Mouse (Mus musculus): ENCODE data around the gene Hist1h1a.

Gene Hist1h1a

GRCm38 (mm10) chr13:23743963-23744362, 19.5 kb upstream of the Hist1h1a start:
- no peak for DNase-seq (ENCODE audit: extremely low spot score, low spot score)

- DNase-seq (ENCODE audit: extremely low spot score, low spot score): no peak
Measured at GRCm38 (mm10) chr13:23744421-23745380, 18.8 kb upstream of the Hist1h1a start.

DNA sequence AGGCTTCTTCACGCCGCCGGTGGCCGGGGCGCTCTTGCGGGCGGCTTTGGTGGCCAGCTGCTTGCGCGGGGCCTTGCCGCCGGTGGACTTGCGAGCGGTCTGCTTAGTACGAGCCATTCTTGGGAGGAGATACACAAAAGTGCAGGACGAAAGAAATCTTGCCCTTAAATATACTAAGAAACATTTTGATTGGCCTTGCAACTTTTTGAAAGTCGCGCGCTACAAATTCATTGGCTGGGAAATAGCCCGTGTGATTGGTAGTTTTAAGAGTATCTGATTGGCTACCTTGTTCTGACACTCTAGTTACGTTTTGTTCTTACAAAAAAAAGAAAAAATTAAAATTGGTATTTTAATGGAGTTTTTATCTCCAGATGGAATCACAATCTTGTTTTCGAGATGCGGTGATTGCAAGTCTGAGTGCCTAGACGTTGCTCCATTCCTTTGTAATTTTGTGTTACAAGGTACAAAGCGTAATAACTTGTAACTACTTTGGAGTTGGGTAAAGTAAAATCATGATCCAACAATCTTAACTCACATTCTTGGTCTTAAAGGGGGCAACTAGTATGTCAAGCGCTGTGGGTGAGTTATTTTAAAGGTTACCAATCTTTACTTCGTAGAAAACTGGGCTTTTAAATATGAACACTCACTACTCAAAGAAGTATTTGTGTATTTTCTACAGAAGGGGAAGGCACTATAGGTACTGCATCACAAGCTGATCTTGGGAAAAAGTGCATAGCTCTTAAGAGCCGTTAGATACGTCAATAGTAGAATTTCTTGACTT, 17.9 kb upstream of the Hist1h1a start, which contains the start of gene Hist1h3c:
Hist1h3c (minus strand) TSS at position 222 of the 781 bp plus-strand sequence.
- DNase-seq (ENCODE audit: extremely low spot score, low spot score): peak; percentile 78

DNA sequence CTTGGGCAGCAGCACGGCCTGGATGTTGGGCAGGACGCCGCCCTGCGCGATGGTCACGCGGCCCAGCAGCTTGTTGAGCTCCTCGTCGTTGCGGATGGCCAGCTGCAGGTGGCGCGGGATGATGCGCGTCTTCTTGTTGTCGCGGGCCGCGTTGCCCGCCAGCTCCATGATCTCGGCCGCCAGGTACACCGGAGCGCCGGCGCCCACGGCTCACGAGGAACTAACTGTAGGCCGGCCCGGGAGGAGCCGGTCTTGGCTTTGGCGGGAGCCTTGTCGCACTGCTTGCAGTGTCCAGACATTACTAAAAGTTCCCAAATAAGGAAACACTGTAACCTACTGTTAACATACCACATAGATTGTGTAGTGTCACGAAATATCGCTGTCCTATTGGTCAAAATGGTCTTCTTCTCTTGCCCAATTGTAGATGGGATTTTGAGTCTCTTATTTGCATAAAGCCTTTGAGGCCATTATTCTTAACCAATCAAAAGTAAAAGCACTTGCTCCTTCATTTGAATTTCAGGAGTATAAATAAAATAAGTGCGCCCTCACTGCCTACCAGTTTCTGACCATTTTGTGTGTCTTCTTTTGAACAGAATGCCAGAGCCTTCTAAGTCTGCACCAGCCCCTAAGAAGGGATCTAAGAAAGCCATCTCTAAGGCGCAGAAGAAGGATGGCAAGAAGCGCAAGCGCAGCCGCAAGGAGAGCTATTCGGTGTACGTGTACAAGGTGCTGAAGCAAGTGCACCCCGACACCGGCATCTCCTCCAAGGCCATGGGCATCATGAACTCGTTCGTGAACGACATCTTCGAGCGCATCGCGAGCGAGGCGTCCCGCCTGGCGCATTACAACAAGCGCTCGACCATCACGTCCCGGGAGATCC, 17.0 kb upstream of the Hist1h1a start, which contains the start of gene Hist1h2bb:
Hist1h2bb (plus strand) TSS at position 534 of the 880 bp plus-strand sequence.
- peak; percentile 84 for DNase-seq (ENCODE audit: extremely low spot score, low spot score)

GRCm38 (mm10) chr13:23747081-23747891, 16.2 kb upstream of the Hist1h1a start:
- DNase-seq (ENCODE audit: extremely low spot score, low spot score): peak; percentile 39

- DNase-seq (ENCODE audit: extremely low spot score, low spot score): peak; percentile 52
Measured at GRCm38 (mm10) chr13:23747892-23748288, 15.6 kb upstream of the Hist1h1a start.

GRCm38 (mm10) chr13:23749563-23750121, 13.8 kb upstream of the Hist1h1a start:
- no peak for DNase-seq (ENCODE audit: extremely low spot score, low spot score)

DNA sequence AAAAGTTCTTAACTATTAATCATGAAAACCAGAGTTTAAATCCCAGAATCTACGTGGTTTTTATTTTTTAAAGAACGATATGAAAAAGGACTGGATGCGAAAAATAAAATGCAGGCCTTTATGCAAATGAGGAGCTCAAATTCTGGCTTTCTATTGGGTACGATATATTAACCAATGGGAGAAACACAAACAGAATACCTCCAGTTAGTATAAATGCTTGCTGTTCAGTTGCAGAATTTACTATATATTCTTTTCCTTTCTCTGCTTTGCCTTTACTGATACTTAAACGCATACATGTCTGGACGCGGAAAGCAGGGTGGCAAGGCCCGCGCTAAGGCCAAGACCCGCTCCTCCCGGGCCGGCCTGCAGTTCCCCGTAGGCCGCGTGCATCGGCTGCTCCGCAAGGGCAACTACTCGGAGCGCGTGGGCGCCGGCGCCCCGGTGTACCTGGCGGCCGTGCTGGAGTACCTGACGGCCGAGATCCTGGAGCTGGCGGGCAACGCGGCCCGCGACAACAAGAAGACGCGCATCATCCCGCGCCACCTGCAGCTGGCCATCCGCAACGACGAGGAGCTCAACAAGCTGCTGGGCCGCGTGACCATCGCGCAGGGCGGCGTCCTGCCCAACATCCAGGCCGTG, 12.5 kb upstream of the Hist1h1a start, which contains the start of gene Hist1h2ab:
Hist1h2ab (plus strand) TSS at position 288 of the 639 bp plus-strand sequence.
- DNase-seq (ENCODE audit: extremely low spot score, low spot score): peak; percentile 81

DNA sequence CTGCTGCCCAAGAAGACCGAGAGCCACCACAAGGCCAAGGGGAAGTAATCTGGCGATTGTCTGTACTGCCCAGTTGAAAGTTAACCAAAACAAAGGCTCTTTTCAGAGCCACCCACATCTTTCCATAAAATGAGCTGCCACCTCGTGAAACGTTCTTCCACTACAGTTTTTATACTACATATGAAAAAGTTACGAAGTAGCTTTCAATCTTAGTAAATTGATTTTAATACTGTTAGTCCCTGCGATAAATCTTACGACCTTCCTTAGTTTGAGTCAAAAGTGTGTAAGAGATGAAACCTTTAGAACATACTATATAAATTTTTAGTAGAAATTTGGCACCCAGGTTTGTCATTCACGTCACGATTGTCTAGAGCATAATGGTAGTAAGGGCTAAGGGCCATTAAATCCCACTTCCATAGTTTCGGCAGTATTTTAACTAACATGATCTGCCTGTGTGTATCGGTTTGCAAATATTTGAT, 11.9 kb upstream of the Hist1h1a start:
- DNase-seq (ENCODE audit: extremely low spot score, low spot score): no peak

GRCm38 (mm10) chr13:23752067-23752741, 11.3 kb upstream of the Hist1h1a start, which contains the start of gene Hist1h3b:
Gene Hist1h3b (plus strand): TSS chr13:23752267.
- DNase-seq (ENCODE audit: extremely low spot score, low spot score): peak; percentile 87

GRCm38 (mm10) chr13:23752742-23753172, 10.7 kb upstream of the Hist1h1a start:
- DNase-seq (ENCODE audit: extremely low spot score, low spot score): no peak

DNA sequence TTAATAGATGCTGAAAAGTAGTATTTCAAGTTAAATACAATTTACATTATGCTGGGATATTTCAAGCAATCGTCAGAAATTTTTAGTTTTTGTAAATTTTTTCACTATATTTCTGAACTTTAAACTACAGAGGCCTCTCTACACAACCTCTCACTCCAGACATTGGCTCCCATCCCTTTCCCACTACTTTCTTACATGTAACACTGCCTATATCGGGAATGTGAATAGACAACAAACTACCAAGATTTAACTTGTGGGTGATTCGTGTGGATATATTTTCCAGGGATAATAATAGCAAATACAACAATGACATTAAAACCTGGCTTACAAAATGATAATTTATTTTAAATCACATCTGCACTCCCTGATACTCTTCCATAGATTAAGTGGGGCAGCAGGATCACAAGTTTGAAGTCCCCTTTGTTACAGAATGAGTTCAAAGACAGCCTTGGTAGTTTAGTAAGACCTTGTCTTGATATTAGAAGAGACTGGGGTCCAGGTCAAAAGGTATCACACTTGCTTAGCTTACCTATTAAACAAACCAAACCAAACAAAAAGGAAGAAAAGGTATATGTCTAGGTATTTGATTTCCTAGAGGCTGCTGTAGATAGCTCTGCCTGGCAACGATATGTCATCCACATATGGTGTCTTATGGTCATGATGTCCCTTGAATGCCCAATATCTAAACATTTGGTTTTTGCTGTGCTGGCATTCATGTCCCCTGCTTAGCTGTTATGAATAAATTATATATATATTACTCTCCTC, 10.0 kb upstream of the Hist1h1a start:
- no peak for DNase-seq (ENCODE audit: extremely low spot score, low spot score)

DNA sequence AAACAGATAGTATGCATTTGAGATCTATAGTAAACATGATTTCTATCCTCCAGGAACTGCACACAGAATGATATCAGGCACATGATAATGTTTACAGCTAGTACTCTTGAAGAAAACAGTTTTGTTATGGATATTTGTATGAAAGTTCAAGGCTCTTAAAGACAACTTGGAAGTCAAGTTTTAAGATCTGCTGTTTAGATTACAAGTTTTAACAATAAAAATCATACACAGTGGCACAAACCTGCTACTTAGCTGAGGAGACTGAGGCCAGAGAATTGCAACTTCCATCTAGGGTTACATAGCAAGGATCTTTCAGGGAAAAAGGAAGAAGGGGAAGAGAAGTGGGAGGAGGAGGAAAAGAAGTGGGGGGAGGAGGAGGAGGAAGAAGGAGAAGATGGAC, 8.5 kb upstream of the Hist1h1a start:
- DNase-seq (ENCODE audit: extremely low spot score, low spot score): no peak

DNA sequence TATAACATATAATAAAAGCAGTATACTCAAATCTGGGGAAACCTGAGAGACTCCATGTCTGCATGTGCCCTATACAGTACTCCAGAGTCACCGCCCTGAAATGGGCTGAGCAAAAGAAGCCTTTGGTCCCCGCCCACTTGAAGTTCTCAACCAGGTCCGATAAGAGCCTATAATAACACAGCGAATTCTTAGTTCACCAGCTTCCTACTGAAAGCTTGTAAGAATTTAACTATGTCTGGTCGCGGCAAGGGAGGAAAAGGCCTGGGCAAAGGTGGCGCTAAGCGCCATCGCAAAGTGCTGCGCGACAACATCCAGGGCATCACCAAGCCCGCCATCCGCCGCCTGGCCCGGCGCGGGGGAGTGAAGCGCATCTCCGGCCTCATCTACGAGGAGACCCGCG, 6.7 kb upstream of the Hist1h1a start, which contains the start of gene Hist1h4b:
Hist1h4b (plus strand) TSS at position 224 of the 400 bp plus-strand sequence.
- peak; percentile 93 for DNase-seq (ENCODE audit: extremely low spot score, low spot score)

- peak; percentile 63 for DNase-seq (ENCODE audit: extremely low spot score, low spot score)
Measured at GRCm38 (mm10) chr13:23757211-23757773, 6.2 kb upstream of the Hist1h1a start.

DNA sequence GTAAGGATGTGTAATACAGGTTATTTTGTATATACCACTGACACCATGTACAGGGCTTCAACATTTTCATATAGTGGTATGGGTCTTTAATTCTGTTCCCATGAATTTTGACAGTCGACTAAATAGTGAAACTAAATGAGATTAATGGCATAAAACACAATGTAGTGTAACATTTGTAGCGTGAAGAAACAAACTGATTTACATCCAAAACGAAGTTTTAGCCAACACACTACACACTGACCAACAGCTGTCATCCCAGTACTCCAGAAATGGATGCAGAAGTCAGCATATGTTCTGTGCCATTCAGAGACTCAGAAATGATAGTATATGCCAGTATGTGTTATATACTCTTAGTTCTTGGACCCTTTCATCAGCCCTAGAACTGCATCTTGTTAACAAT, 5.5 kb upstream of the Hist1h1a start:
- no peak for DNase-seq (ENCODE audit: extremely low spot score, low spot score)

GRCm38 (mm10) chr13:23759251-23759771, 4.2 kb upstream of the Hist1h1a start:
- DNase-seq (ENCODE audit: extremely low spot score, low spot score): no peak

Data from neural tube, embryonic 10.5 days (tissue).